Mouse (Mus musculus) testis, adult 2 months (tissue): ENCODE data around the gene Ttll8. TPM values are rescaled to one million over a fixed set of nuclear protein-coding genes. Genes with fewer than 3 reads are reported as not detected.

Experiments
- H3K27ac ChIP-seq: fragments of 200-500 bp; 2 replicates; pipeline ENCODE4 v1.5.1; 2012; ENCODE audit warnings: low read depth, low read length; ENCODE audit not compliant: control insufficient read depth, insufficient read depth
- H3K27me3 ChIP-seq: fragments of 200-500 bp; 2 replicates; pipeline ENCODE4 v1.6.1; 2012; ENCODE audit warnings: mild to moderate bottlenecking, low read length, moderate library complexity; ENCODE audit not compliant: control insufficient read depth, insufficient read depth
- H3K36me3 ChIP-seq: fragments of 200-500 bp; 2 replicates; pipeline ENCODE4 v1.6.1; 2012; ENCODE audit warnings: mild to moderate bottlenecking, low read length; ENCODE audit not compliant: control insufficient read depth, insufficient read depth
- H3K4me1 ChIP-seq: fragments of 200-500 bp; 2 replicates; pipeline ENCODE4 v1.6.1; 2012; ENCODE audit warnings: low read length; ENCODE audit not compliant: control insufficient read depth, insufficient read depth
- H3K4me3 ChIP-seq: fragments of 200-500 bp; 2 replicates; pipeline ENCODE4 v1.5.1; 2012; ENCODE audit warnings: low read depth, mild to moderate bottlenecking, low read length, moderate library complexity, mixed read lengths; ENCODE audit not compliant: control insufficient read depth
- CTCF ChIP-seq: fragments of 200-500 bp; IDR thresholded peaks from 2 replicates; pipeline ENCODE4 v1.5.1; 2012; ENCODE audit warnings: low read depth, mild to moderate bottlenecking, inconsistent platforms, low read length, moderate library complexity; ENCODE audit not compliant: control insufficient read depth, insufficient read depth, insufficient replicate concordance
- POLR2A ChIP-seq: fragments of 200-500 bp; IDR thresholded peaks from 2 replicates; pipeline ENCODE4 v1.6.1; 2012; ENCODE audit warnings: low read depth, mild to moderate bottlenecking, inconsistent platforms, low read length, moderate library complexity; ENCODE audit not compliant: control insufficient read depth
- polyA plus RNA-seq: library from polyadenylated mRNA; depleted of rRNA; stranded (reverse); fragments of >200 nt; gene quantifications from 2 replicates; pipeline ENCODE4 v1.2.3, GENCODE M21; 2012

The Ttll8 gene
- polyA plus RNA-seq, 1 experiment: 179 TPM

DNA sequence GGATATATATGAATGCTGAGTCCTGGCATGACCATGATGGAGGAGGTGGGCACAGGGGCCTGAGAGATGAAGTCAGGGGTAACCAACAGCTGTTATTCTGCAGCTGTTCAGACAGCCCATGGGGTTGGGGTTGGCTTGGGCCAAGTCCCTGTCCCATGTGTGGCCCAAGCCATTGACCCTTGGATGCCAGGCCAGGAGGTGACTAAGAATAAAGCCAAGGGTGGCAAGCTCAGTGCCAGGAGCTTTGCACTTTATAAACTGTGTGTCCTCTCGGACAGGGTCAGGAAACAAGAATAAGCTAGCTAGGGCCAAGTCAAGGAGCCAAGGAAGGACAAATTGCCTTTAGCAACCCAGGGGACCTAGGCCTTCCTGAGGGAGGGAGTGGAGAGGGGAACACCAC, 62.0 kb downstream of the Ttll8 start:
- Histone ChIP-seq H3K4me1 (peaks cover 9% of the 10 kb centered on the region), H3K27me3 (no peaks in the 10 kb centered on the region), H3K36me3 (no peaks in the 10 kb centered on the region), H3K27ac (peak overlapping the region; percentile 99), H3K4me3 (peak overlapping the region; percentile 83)
- no peak for TF ChIP-seq POLR2A
- TF ChIP-seq CTCF: no peak

DNA sequence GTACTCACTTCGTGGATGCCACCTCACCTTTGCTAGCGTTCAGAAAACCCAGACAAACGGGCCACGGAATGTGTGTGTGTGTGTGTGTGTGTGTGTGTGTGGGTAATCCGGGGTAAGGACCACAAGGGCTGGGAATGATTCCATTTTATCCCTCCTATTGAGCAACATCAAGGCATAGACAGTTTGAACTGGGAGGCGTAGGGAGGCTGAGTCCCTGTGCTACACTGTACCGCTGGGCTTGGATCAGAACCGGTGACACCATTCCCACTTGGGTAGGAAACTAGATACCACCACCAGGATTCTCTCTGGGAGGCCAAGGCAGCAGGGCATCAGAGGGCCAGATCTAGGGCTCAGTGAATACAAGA, 62.6 kb downstream of the Ttll8 start:
- Histone ChIP-seq H3K27ac (peak overlapping the region; percentile 99), H3K36me3 (no peaks in the 10 kb centered on the region), H3K4me3 (peak overlapping the region; percentile 83), H3K27me3 (no peaks in the 10 kb centered on the region), H3K4me1 (peaks cover 9% of the 10 kb centered on the region)
- no peak for TF ChIP-seq POLR2A
- no peak for TF ChIP-seq CTCF

DNA sequence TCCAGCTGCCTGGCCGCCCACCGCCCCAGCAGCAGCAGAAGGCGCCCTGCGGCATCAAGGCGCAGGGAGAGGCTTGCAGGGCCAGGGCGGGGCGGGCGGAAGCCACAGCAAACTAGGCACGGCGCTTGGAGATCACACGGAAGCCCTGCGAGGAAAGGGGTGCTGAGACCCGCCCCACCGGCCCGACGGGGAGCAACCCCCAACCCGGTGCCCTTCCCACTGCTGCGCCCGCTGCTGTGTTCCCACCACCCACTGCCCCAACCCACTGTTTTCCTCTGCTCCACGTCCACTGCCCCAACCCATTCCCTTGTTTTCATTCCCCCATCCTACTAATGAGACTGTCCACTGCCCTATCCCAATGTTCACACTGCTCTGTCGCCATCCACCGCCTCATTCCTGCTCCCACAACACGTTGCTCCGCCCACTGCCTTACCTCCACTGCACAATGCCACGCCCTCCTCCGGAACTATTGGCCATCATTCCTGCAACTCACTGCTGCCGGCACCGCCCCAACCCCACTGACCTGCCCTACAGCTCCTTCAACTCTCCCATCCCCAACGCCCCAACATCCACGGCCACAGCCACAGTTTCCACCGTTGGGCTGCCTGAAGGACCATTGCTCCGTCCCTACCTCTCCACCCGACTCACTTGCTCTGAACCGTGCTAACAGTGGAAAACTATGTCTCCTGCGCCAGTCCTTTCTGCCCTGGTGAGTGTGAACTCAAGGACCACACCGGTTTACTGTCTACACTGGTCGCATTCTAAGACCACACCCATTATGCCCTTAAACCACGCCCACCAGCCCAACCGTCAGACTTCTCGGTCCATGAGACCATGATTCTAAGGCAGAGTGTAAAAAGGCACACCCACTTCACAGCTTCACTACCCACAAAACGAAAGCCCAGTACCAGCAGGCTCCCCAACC, 63.2 kb downstream of the Ttll8 start:
- Histone ChIP-seq H3K36me3 (no peaks in the 10 kb centered on the region), H3K27me3 (no peaks in the 10 kb centered on the region), H3K27ac (peak overlapping the region; percentile 99), H3K4me1 (peaks cover 9% of the 10 kb centered on the region), H3K4me3 (peak overlapping the region; percentile 83)
- TF ChIP-seq POLR2A (peak; percentile 80; the same call in 1 of the 2 replicates), CTCF (no peak)

DNA sequence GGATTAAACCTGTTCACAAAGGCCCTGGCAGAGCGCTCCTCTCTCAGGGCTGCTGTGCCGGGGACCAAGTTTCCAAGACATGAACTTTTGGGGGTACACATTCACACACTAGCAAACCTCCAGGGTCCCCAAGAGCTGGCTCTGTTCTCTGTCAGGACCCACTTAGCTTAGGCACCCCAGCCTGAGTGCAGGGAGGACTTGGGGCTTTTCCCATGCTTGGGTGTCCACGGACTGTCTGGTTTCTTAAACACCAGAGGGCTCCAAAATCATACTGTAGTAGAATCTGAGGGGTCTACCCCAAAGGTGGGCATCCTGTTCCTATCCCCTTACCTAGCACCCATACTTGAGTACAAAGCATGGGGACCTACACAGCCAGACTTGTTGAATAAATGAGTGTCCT, 64.2 kb downstream of the Ttll8 start:
- TF ChIP-seq POLR2A (no peak), CTCF (no peak)
- no peak overlapping the region for H3K27ac ChIP-seq
- peak overlapping the region; percentile 83 for H3K4me3 ChIP-seq
- peaks cover 9% of the 10 kb centered on the region for H3K4me1 ChIP-seq
- no peaks in the 10 kb centered on the region for H3K36me3 ChIP-seq
- no peaks in the 10 kb centered on the region for H3K27me3 ChIP-seq

DNA sequence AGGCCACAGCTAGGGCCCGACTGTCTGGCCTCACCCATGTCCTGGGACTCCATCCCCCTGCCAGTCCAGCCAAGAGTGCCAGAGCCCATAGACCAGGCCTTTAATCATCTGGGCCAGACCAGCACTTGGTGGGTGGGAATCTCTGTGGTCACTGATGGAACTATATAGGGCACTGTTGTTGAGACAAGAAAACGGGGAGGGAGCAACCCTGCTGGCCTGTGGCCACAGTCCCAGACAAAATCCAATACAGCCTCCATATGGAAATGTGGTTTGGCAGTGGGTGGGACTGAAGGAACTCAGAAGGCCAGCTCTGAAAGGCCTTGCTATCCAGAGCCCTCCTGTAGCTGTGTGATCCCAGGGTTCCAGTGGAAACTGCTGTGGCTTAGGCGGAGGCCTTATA, 65.2 kb downstream of the Ttll8 start:
- Histone ChIP-seq H3K4me1 (peaks cover 9% of the 10 kb centered on the region), H3K4me3 (no peak overlapping the region), H3K36me3 (no peaks in the 10 kb centered on the region), H3K27ac (no peak overlapping the region), H3K27me3 (no peaks in the 10 kb centered on the region)
- TF ChIP-seq CTCF (no peak), POLR2A (peak; percentile 31; the same call in 1 of the 2 replicates)

DNA sequence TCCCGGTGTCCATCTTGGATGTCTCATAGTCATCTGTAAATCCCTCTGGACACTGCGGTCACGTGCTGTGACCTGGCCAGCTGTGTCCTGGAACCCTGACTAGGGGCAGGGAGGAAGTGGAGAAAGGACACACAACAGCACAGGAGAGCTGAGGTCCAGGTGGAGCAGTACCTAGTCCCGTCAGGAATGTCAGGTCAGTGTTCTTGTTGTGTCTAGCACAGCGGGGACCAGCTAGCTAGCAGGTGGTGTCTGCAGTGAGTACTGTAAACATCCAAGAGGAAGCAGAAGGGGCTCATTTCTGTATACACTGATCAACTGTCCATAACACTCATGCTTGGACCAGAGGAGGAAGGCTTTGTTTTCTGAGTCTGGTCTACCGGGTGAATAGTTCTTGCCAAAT, 68.8 kb downstream of the Ttll8 start:
- no peak for TF ChIP-seq POLR2A
- no peak for TF ChIP-seq CTCF
- H3K36me3 ChIP-seq: no peaks in the 10 kb centered on the region
- no peak overlapping the region for H3K4me3 ChIP-seq
- H3K27me3 ChIP-seq: no peaks in the 10 kb centered on the region
- H3K27ac ChIP-seq: no peak overlapping the region
- peaks cover 2% of the 10 kb centered on the region for H3K4me1 ChIP-seq

DNA sequence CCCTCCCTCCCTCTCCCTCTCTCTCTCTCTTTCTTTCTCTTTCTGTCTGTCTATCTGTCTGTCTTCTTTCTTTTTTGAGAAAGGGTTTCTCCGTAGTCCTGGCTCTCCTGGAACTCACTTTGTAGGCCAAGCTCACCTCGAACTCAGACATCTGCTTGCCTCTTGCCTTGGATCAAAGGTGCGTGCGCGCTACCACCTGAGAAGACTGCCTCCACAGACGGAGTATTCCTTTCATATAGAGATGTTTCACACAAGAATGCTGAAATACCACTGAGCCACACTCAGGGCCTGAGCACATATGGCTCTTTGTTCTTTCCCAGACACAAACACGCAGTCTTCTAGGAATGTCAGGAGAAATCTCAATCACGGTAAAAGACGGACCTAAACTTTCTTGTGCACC, 70.9 kb downstream of the Ttll8 start:
- no peak overlapping the region for H3K4me3 ChIP-seq
- TF ChIP-seq POLR2A (no peak), CTCF (no peak)

More for the DNA sequence above, 70.9 kb downstream of the Ttll8 start:
- Histone ChIP-seq H3K27ac (no peak overlapping the region), H3K27me3 (no peaks in the 10 kb centered on the region), H3K4me1 (peaks cover 2% of the 10 kb centered on the region; the same call in 1 of the 2 replicates), H3K36me3 (no peaks in the 10 kb centered on the region)
